Mouse (Mus musculus) hindbrain, embryonic 13.5 days (tissue): ENCODE results near the gene Kdm6b. TPM values are rescaled to one million over a fixed set of nuclear protein-coding genes. Genes with fewer than 3 reads are reported as not detected.

ENCODE experiments used
- ATAC-seq: fragments of 200-750 bp; cut with Nextera tagmentation; 2 replicates; pipeline ENCODE4 v1.8.0; 2017; ENCODE audit warnings: moderate TSS enrichment; ENCODE audit not compliant: low FRiP score
- H3K27ac ChIP-seq: fragments of 300-500 bp; sonication (generic); 2 replicates; pipeline ENCODE4 v1.5.1; 2015; ENCODE audit warnings: inconsistent platforms, mild to moderate bottlenecking, moderate library complexity
- H3K27me3 ChIP-seq: fragments of 300-500 bp; sonication (generic); 2 replicates; pipeline ENCODE4 v1.6.1; 2015; ENCODE audit warnings: mild to moderate bottlenecking, inconsistent platforms
- H3K36me3 ChIP-seq: fragments of 300-500 bp; sonication (generic); 2 replicates; pipeline ENCODE4 v1.6.1; 2015; ENCODE audit warnings: mild to moderate bottlenecking, inconsistent platforms
- H3K4me1 ChIP-seq: fragments of 300-500 bp; sonication (generic); replicated peaks from 2 replicates; pipeline ENCODE4 v1.6.1; 2015; ENCODE audit warnings: inconsistent platforms
- H3K4me2 ChIP-seq: fragments of 300-500 bp; sonication (generic); 2 replicates; pipeline ENCODE4 v1.6.1; 2015; ENCODE audit warnings: inconsistent platforms, mild to moderate bottlenecking, moderate library complexity
- H3K4me3 ChIP-seq: fragments of 300-500 bp; sonication (generic); 2 replicates; pipeline ENCODE4 v1.5.1; 2015; ENCODE audit warnings: mild to moderate bottlenecking, inconsistent platforms
- H3K9ac ChIP-seq: fragments of 300-500 bp; sonication (generic); 2 replicates; pipeline ENCODE4 v1.6.1; 2015; ENCODE audit warnings: mild to moderate bottlenecking, inconsistent platforms
- H3K9me3 ChIP-seq: fragments of 300-500 bp; sonication (generic); 2 replicates; pipeline ENCODE4 v1.6.1; 2016; ENCODE audit warnings: inconsistent platforms
- WGBS: fragments of 180-500 bp; shearing (Covaris S2); methylation state at CpG from one replicate; pipeline ENCODE4 v1.1.7; 2015; 5-methylcytosine and 5-hydroxymethylcytosine counted together
- polyA plus RNA-seq: library from polyadenylated mRNA; unstranded; fragments of >200 nt; fragmentation: Nextera tagmentation; extraction: Ambion mirVana; gene quantifications from 2 replicates; pipeline ENCODE4 v1.2.1, GENCODE M21; 2015

Gene Kdm6b
- polyA plus RNA-seq, 1 experiment from 2014 or later: 50.6 TPM

DNA sequence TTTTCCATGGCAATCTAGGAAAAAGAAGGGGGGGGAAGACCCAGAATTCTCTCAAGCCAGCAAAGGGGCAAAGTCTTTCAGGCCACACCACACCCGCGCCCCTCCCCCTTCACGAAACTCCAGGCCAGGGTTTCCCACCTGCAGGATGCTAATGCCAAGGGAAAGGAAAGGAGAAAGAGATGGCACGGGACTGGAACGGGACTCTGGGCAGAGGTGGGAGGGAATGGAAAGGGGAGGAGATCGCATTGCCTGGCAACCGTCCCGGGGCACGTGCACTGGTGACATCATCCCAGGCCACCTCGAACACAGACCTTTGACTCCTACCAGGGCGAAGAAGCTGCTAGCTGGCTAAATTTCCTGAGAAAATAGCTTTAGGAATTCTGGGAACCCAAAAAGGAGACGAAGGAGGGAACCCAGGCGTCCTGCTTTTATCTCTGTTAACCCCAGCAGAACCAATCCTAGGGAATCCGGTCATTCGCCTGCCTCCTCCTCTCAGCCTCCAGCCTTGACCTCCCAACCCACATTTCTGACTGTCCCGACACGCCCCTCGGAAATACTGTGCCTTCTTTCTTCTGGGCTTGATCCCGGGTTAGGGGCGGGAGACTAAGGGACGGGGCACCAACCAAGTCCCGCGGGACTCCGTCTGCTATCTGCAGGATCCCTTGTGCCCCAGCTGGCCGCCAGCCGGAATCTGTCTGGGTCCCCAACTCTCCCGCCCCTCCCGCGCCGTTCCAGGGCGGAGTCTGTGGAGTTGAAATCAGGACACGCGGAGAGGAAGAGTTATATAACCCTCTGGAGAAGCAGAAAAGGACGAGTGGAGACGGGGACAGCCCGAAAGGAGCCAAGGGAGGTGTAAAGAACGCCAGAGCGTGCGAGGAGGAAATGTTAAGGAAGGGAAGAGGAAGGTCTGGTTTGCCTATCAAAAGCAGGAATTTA lies 4.2 kb upstream of the Kdm6b start:
- peak; percentile 22; the same call in 1 of the 2 replicates for ATAC-seq
- peak overlapping the region; percentile 76 for H3K9ac ChIP-seq

GRCm38 (mm10) chr11:69416921-69417448 lies 3.5 kb upstream of the Kdm6b start:
- ATAC-seq: no peak

More for the DNA sequence above, 4.2 kb upstream of the Kdm6b start:
- under 1% methylated on average over 39 of the region's 39 CpGs for whole genome bisulfite sequencing
- H3K4me1 ChIP-seq: peaks cover 73% of the 10 kb centered on the region
- H3K36me3 ChIP-seq: peaks cover 5% of the 10 kb centered on the region
- H3K27ac ChIP-seq: peak overlapping the region; percentile 100
- H3K4me3 ChIP-seq: peak overlapping the region; percentile 83
- peak overlapping the region; percentile 97 for H3K4me2 ChIP-seq
- H3K27me3 ChIP-seq: peaks cover 30% of the 10 kb centered on the region
- H3K9me3 ChIP-seq: no peaks in the 10 kb centered on the region

DNA sequence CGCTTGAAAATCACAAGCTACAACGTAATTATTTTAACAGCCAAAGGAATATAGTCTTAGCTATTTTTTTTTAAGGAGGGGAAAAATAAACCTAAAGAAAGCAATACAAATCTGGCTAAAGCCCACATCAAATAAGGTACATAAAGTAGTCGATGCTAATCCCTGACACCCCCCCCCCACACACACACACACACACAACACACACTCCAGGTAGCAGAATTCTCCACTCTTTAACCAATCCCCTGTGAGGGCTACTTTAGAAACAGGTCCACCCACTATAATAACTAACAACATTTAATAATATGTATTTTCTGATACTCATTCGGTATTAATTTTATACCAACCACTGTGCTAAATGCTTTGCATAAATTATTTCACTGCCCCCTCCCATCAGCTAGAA lies 3.0 kb upstream of the Kdm6b start:
- H3K27me3 ChIP-seq: peaks cover 18% of the 10 kb centered on the region
- peak overlapping the region; percentile 83 for H3K4me3 ChIP-seq
- H3K36me3 ChIP-seq: peaks cover 13% of the 10 kb centered on the region
- WGBS: 0% methylated on average over 4 of the region's 4 CpGs
- no peaks in the 10 kb centered on the region for H3K9me3 ChIP-seq
- peak overlapping the region; percentile 100 for H3K27ac ChIP-seq
- H3K4me2 ChIP-seq: peak overlapping the region; percentile 97
- peak overlapping the region; percentile 67 for H3K9ac ChIP-seq
- ATAC-seq: no peak
- H3K4me1 ChIP-seq: peaks cover 83% of the 10 kb centered on the region

More at GRCm38 (mm10) chr11:69416921-69417448, 3.5 kb upstream of the Kdm6b start:
- WGBS: 2% methylated on average over 8 of the region's 8 CpGs
- peak overlapping the region; percentile 100 for H3K27ac ChIP-seq
- peaks cover 10% of the 10 kb centered on the region for H3K36me3 ChIP-seq
- peaks cover 81% of the 10 kb centered on the region for H3K4me1 ChIP-seq
- H3K27me3 ChIP-seq: peaks cover 23% of the 10 kb centered on the region
- no peaks in the 10 kb centered on the region for H3K9me3 ChIP-seq
- H3K4me2 ChIP-seq: peak overlapping the region; percentile 97
- H3K9ac ChIP-seq: peak overlapping the region; percentile 67
- H3K4me3 ChIP-seq: peak overlapping the region; percentile 83

DNA sequence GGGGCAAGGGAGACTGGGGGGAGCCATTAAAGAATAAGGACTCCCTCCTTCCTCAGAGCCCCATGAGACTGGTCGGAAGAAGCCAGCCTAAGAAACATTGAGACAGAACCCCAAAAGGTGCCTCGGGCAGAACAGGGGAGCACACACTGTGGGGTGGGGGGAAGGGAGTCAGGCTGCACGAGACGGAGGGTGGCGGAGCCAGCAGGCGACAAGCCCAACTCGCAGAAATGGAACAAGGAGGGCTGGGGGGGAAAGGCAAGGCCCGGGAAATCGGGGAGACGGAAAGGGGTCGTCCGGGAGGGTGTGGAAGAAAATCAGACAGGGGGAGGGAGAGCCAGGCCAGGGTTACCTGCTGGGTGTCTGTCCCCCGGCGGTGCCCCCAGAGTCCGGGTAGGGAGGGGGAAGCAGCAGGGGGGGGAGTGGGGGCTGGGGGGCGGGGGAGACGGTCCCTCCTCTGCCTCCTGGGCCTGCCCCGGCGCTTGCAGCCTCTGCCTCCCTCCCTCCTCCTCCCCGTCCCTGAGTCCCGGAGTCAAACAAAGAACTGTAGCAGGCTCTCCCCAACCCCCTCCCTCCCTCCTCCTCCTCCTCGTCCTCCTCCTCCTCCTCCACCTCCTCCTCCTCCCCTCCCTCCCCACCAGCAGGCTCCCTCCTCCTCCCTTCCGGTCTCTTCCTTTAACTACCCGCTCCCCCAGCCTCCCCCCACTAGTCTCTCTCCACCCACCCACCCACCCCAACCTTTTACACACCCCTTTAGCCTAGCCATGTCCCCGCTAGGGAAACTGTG lies 2.4 kb upstream of the Kdm6b start:
- Histone ChIP-seq H3K36me3 (peaks cover 13% of the 10 kb centered on the region), H3K27me3 (peaks cover 12% of the 10 kb centered on the region), H3K27ac (peak overlapping the region; percentile 100), H3K9me3 (no peaks in the 10 kb centered on the region), H3K4me3 (peak overlapping the region; percentile 83), H3K9ac (peak overlapping the region; percentile 99), H3K4me1 (peaks cover 78% of the 10 kb centered on the region), H3K4me2 (peak overlapping the region; percentile 99)
- WGBS: 0% methylated on average over 16 of the region's 25 CpGs
- no peak for ATAC-seq

GRCm38 (mm10) chr11:69415327-69415667 lies 1.8 kb upstream of the Kdm6b start:
- peaks cover 76% of the 10 kb centered on the region for H3K4me1 ChIP-seq
- H3K4me2 ChIP-seq: peak overlapping the region; percentile 99
- WGBS: 0% methylated on average over 3 of the region's 3 CpGs
- H3K36me3 ChIP-seq: peaks cover 13% of the 10 kb centered on the region
- peak overlapping the region; percentile 83 for H3K4me3 ChIP-seq
- peak overlapping the region; percentile 99 for H3K9ac ChIP-seq
- peak overlapping the region; percentile 100 for H3K27ac ChIP-seq
- H3K9me3 ChIP-seq: no peaks in the 10 kb centered on the region
- peaks cover 6% of the 10 kb centered on the region; the same call in 1 of the 2 replicates for H3K27me3 ChIP-seq
- peak; percentile 14; the same call in 1 of the 2 replicates for ATAC-seq

DNA sequence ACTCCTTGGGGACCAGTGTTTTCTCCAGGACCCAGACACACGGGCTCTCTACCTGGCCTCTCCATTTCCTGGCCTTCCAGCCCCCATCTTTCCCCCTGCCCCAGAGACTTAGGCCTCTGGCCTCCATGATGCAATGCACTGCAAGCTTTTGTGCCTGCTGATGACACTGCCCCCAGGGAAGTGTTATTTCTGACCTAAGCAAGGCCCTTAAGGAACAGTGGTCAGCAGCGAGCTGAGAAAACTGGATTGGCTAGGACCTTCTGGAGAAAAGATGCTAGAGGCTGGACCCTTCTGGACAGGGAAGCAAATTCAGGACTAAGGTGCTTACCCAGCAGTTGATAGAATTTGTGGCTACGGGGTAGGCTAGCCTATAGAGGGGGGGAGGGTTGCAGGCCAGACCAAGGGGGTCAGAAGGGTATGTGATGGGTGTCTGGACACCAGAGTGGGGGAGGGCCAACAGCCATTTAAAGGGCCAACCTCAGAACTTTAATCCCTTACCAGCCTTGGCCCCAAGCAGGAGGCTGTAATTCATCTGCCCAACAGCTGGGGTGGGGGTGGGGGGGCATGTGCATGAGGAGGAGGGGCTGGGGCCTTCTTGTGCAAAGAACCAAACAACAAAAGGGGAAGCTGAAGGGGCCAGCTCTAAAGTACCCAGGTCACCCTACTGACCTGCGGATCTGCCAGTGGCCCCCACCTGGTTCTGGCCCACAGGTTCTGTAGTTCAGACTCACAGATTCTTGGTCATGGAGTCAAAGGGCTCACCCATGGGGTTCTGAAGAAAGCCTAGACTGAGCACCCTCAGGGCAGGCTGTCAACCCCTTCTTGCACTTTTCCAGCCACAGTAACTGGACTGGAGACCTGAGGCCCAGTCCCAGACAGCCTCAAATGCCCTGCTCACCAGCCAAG lies 1.2 kb upstream of the Kdm6b start:
- Histone ChIP-seq H3K27ac (peak overlapping the region; percentile 100), H3K27me3 (no peaks in the 10 kb centered on the region), H3K36me3 (peaks cover 13% of the 10 kb centered on the region), H3K4me3 (peak overlapping the region; percentile 83), H3K4me2 (peak overlapping the region; percentile 99), H3K4me1 (peaks cover 73% of the 10 kb centered on the region), H3K9me3 (no peaks in the 10 kb centered on the region), H3K9ac (peak overlapping the region; percentile 99)
- ATAC-seq: no peak
- WGBS: 10% methylated on average over 4 of the region's 4 CpGs

- ATAC-seq: no peak
- H3K4me2 ChIP-seq: peak overlapping the region; percentile 99
- peak overlapping the region; percentile 83 for H3K4me3 ChIP-seq
- peak overlapping the region; percentile 99 for H3K9ac ChIP-seq
- no peaks in the 10 kb centered on the region for H3K9me3 ChIP-seq
- peak overlapping the region; percentile 100 for H3K27ac ChIP-seq
- H3K4me1 ChIP-seq: peaks cover 74% of the 10 kb centered on the region
- WGBS: 54% methylated on average over 7 of the region's 7 CpGs
- no peaks in the 10 kb centered on the region for H3K27me3 ChIP-seq
- peaks cover 20% of the 10 kb centered on the region for H3K36me3 ChIP-seq
These were observed 927 bp downstream of the Kdm6b start for GRCm38 (mm10) chr11:69412548-69412947.

DNA sequence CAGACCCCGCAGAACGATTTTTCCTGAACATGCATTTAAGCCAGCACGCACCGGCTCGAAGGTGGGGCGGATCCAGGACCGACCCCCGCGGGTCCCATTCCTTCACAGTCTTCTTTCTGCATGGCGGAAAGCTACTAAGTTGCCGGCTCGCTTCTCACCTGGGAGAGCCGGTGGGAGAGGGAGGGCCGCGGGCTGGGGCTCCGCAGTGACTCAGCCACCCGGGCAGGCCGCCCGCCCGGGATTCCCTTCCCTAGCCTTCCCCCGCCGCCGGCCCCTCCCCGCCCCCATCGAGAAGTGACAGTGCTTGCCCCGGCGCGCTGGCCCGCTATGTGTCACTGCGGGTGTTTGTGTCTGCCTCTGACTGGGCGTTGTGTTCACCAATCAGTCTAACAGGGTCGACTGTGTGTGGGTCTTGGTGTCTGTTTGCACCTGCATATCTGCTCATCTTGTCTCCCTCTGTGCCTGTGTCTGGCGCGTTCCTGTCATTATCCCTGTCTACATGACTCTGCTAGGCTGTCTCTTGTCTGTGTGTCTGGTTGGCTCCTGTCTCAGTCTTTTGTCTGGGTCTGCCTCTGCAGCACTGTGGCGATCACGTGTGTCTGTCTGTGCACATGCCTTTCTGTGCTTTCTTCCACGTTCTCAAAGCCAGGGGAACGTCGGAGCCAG lies 1.8 kb downstream of the Kdm6b start:
- peaks cover 29% of the 10 kb centered on the region for H3K36me3 ChIP-seq
- H3K9ac ChIP-seq: peak overlapping the region; percentile 99
- peak overlapping the region; percentile 100 for H3K27ac ChIP-seq
- H3K9me3 ChIP-seq: no peaks in the 10 kb centered on the region
- H3K27me3 ChIP-seq: no peaks in the 10 kb centered on the region
- H3K4me2 ChIP-seq: peak overlapping the region; percentile 99
- peak overlapping the region; percentile 83 for H3K4me3 ChIP-seq
- H3K4me1 ChIP-seq: peaks cover 71% of the 10 kb centered on the region
- under 1% methylated on average over 39 of the region's 39 CpGs for WGBS
- no peak for ATAC-seq

DNA sequence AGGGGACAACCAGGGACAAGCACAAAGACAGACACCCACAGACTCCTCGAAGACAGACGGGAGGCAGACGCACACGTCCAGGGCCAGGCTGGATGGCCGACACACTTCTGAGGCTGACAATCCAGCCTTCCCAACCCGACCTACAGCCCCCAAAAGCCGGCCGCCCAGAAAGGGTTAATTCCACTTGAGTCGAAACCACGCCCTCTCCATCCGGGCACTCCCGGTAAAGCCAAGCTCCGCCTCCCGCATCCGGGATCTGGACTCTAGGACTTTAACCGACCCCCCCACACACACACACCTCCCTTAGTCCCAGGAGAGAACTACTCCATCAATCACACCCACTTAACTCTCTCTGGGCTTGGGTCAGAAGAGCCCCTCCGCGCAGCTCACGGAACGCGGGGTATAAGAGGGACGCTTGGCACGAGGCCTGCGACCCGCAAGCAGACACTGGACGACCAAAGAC lies 2.4 kb downstream of the Kdm6b start:
- peak overlapping the region; percentile 100 for H3K27ac ChIP-seq
- peak; percentile 32 for ATAC-seq
- H3K4me3 ChIP-seq: peak overlapping the region; percentile 83
- peak overlapping the region; percentile 99 for H3K4me2 ChIP-seq
- no peaks in the 10 kb centered on the region for H3K27me3 ChIP-seq
- H3K9ac ChIP-seq: peak overlapping the region; percentile 99
- H3K4me1 ChIP-seq: peaks cover 68% of the 10 kb centered on the region
- H3K36me3 ChIP-seq: peaks cover 34% of the 10 kb centered on the region
- no peaks in the 10 kb centered on the region for H3K9me3 ChIP-seq
- under 1% methylated on average over 26 of the region's 26 CpGs for WGBS

DNA sequence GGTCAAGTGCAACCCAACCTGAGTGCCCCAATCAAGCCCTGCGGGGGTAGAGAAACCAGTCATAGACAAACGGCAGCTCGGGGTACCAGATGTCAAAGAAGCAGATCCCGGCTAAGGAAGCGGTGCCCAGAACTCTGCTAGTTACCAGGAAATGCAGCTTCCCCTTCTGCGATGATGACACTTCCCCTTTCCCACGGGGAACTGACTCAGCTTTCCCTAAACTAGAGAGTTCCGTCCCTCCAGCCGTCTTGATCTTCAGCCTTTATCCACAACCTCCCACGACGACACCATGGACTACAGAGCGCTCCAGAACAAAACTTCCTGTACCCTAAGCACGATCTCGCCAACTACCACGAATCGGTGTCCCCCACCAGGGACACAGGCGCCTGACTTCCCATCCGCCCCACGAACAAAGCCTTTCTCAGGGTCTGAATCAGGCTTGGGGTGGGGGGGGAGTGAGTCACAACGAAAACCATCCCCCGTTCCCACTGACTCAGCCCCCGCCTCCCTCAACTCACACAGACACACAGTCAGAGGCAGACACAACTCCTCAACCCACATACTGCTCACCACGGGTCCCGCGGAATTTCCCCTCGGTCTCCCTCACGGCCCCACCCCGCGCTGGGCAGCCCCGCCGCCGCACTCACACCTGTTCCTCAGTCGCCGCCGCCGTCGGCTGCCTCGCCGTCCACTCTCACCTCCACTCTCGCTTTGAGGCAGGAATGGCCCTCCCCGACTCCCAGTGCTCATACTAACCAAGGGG lies 3.0 kb downstream of the Kdm6b start:
- ATAC-seq: 0 out of 2 replicates have a peak, but pooled peaks have one; percentile 0
- WGBS: under 1% methylated on average over 41 of the region's 41 CpGs
- H3K27me3 ChIP-seq: no peaks in the 10 kb centered on the region
- H3K4me1 ChIP-seq: peaks cover 68% of the 10 kb centered on the region
- H3K4me2 ChIP-seq: peak overlapping the region; percentile 99
- peak overlapping the region; percentile 100 for H3K27ac ChIP-seq
- no peaks in the 10 kb centered on the region for H3K9me3 ChIP-seq
- H3K4me3 ChIP-seq: peak overlapping the region; percentile 83
- H3K36me3 ChIP-seq: peaks cover 40% of the 10 kb centered on the region
- peak overlapping the region; percentile 99 for H3K9ac ChIP-seq
